Mouse (Mus musculus) E14TG2a.4 (cell line): Measurements from ENCODE around the gene Znhit3.

Experiments
- CTCF ChIP-seq: conservative IDR thresholded peaks from 2 replicates; pipeline ENCODE4 v1.5.1; 2014; ENCODE audit warnings: low read length
- POU5F1 ChIP-seq: IDR thresholded peaks from 2 replicates; pipeline ENCODE4 v1.6.1; 2014; ENCODE audit warnings: low read length, borderline replicate concordance

DNA sequence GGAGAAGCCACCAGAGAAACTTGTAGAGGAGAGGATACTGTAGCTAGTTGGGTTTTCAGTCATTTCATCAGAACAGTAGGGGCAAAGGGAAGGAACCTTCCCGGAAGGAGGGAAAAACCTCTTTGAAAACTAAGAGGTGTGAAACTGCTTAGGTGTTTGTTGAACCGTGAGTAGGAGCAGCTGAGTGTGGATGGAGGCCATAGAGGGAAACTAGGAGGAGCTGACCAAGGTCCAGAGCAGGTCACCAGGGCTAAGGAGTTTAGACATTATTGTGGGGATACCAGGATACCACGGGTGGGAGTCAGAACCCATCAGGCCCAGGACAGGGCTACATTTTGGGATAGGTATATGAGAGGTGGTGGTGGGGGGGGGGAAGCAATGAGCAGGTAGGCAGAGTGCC, 47.4 kb upstream of the Znhit3 start:
- TF ChIP-seq CTCF = no peak
- TF ChIP-seq POU5F1 = no peak
